Mouse (Mus musculus): ENCODE data around the gene Aip.

- TF ChIP-seq CTCF (IDR thresholded peaks at IDR 0.05; ENCODE audit: low read depth), result no peak
- no peak for TF ChIP-seq EP300 (IDR thresholded peaks at IDR 0.05; ENCODE audit: low read depth)
Measured at GRCm38 (mm10) chr19:4151488-4151860, 25.8 kb upstream of the Aip start.

All from liver, postnatal 0 days (tissue).